Mouse (Mus musculus) CH12.LX (cell line): ENCODE results near the gene Clec2d. TPM values are rescaled to one million over a fixed set of nuclear protein-coding genes. Genes with fewer than 3 reads are reported as not detected.

Source experiments
- DNase-seq: peaks from one replicate; pipeline ENCODE4 v3.0.0-alpha.2; 2013; ENCODE audit errors: extremely low read depth
- H3K27ac ChIP-seq: 2 replicates; pipeline ENCODE4 v1.5.1; 2012; ENCODE audit warnings: low read depth, mild to moderate bottlenecking, control low read depth, moderate library complexity; ENCODE audit not compliant: insufficient read depth
- H3K27me3 ChIP-seq: replicated peaks from 2 replicates; pipeline ENCODE3; 2012; ENCODE audit warnings: inconsistent platforms
- H3K36me3 ChIP-seq, 2 experiments: replicated peaks in 1 of 2; 2 replicates each; pipeline versions ENCODE3 to v1.6.1; 2012; ENCODE audit warnings: inconsistent platforms in 1 of 2, low read length in 1 of 2, mild to moderate bottlenecking in 1 of 2, mixed read lengths in 1 of 2, moderate library complexity in 1 of 2; ENCODE audit not compliant: control insufficient read depth in 1 of 2, insufficient read depth in 1 of 2
- H3K4me1 ChIP-seq, 2 experiments: 2 replicates each; pipeline ENCODE4 v1.6.1; 2012; ENCODE audit warnings: inconsistent platforms in 1 of 2, moderate library complexity in 1 of 2; ENCODE audit not compliant: insufficient read depth in 2 of 2, control insufficient read depth in 1 of 2
- H3K4me2 ChIP-seq: 2 replicates; pipeline ENCODE4 v1.6.1; 2012; ENCODE audit warnings: low read depth, mild to moderate bottlenecking, control low read depth; ENCODE audit not compliant: poor library complexity, insufficient read depth, severe bottlenecking
- H3K4me3 ChIP-seq, 3 experiments: fragments of 150-350 bp in 1 of 3; sonication (generic) in 1 of 3; replicated peaks in 1 of 3; 2 replicates each; pipeline versions ENCODE3 to v1.5.1; 2011 to 2012; ENCODE audit warnings: low read depth in 2 of 3, low read length in 2 of 3, mild to moderate bottlenecking in 2 of 3, moderate library complexity in 2 of 3, control low read depth in 1 of 3, improper control_type of control experiment in 1 of 3, inconsistent platforms in 1 of 3, mixed read lengths in 1 of 3; ENCODE audit not compliant: poor library complexity in 1 of 3
- H3K79me2 ChIP-seq: replicated peaks from 2 replicates; pipeline ENCODE4 v1.6.1; 2012; ENCODE audit warnings: mild to moderate bottlenecking, moderate library complexity; ENCODE audit not compliant: control insufficient read depth, poor library complexity, insufficient read depth, severe bottlenecking; ENCODE audit errors: extremely low read depth
- H3K9ac ChIP-seq: 2 replicates; pipeline ENCODE4 v1.6.1; 2012; ENCODE audit warnings: low read depth, mild to moderate bottlenecking, control low read depth, moderate library complexity; ENCODE audit not compliant: insufficient read depth
- H3K9me3 ChIP-seq: replicated peaks from 2 replicates; pipeline ENCODE3; 2012; ENCODE audit warnings: low read length, inconsistent platforms, mixed read lengths
- CHD2 ChIP-seq: IDR thresholded peaks from 2 replicates; pipeline ENCODE4 v1.6.1; 2011; ENCODE audit warnings: low read length, improper control_type of control experiment
- CTCF ChIP-seq, 2 experiments: IDR thresholded peaks in 1 of 2; conservative IDR thresholded peaks in 1 of 2; 2 replicates each; pipeline ENCODE4 v1.5.1; 2011 to 2012; ENCODE audit warnings: low read depth in 2 of 2, low read length in 2 of 2, improper control_type of control experiment in 1 of 2, inconsistent platforms in 1 of 2, mild to moderate bottlenecking in 1 of 2, moderate library complexity in 1 of 2
- E2F4 ChIP-seq: IDR thresholded peaks from 2 replicates; pipeline ENCODE4 v1.6.1; 2011; ENCODE audit warnings: low read depth, low read length, improper control_type of control experiment; ENCODE audit not compliant: insufficient replicate concordance
- EP300 ChIP-seq: IDR thresholded peaks from 2 replicates; pipeline ENCODE4 v1.6.1; 2011; ENCODE audit warnings: low read length, improper control_type of control experiment
- ETS1 ChIP-seq: conservative IDR thresholded peaks from 2 replicates; pipeline ENCODE4 v1.6.1; 2012; ENCODE audit warnings: low read depth, mild to moderate bottlenecking, inconsistent platforms, low read length, improper control_type of control experiment, moderate library complexity
- GABPA ChIP-seq: IDR thresholded peaks from 2 replicates; pipeline ENCODE4 v1.6.1; 2012; ENCODE audit warnings: low read depth, low read length, improper control_type of control experiment, inconsistent platforms; ENCODE audit not compliant: insufficient replicate concordance
- HCFC1 ChIP-seq: IDR thresholded peaks from 2 replicates; pipeline ENCODE4 v1.6.1; 2012; ENCODE audit warnings: low read depth, mild to moderate bottlenecking, inconsistent platforms, low read length, improper control_type of control experiment
- IRF4 ChIP-seq: IDR thresholded peaks from 2 replicates; pipeline ENCODE4 v1.6.1; 2014; ENCODE audit warnings: low read depth, mild to moderate bottlenecking, inconsistent platforms, low read length, improper control_type of control experiment
- JUN ChIP-seq: IDR thresholded peaks from 2 replicates; pipeline ENCODE4 v1.6.1; 2011; ENCODE audit warnings: low read depth, mild to moderate bottlenecking, low read length, improper control_type of control experiment, moderate library complexity; ENCODE audit not compliant: insufficient read depth
- JUND ChIP-seq: conservative IDR thresholded peaks from 2 replicates; pipeline ENCODE4 v1.6.1; 2011; ENCODE audit warnings: low read depth, low read length, improper control_type of control experiment
- KAT2A ChIP-seq: IDR thresholded peaks from 2 replicates; pipeline ENCODE4 v1.6.1; 2012; ENCODE audit warnings: low read length, improper control_type of control experiment, inconsistent platforms; ENCODE audit not compliant: insufficient replicate concordance
- MAX ChIP-seq: IDR thresholded peaks from 2 replicates; pipeline ENCODE4 v1.6.1; 2011; ENCODE audit warnings: low read length, improper control_type of control experiment
- MEF2A ChIP-seq: IDR thresholded peaks from 2 replicates; pipeline ENCODE4 v1.6.1; 2014; ENCODE audit warnings: low read depth, mild to moderate bottlenecking, inconsistent platforms, low read length, improper control_type of control experiment, borderline replicate concordance
- MXI1 ChIP-seq: IDR thresholded peaks from 2 replicates; pipeline ENCODE4 v1.6.1; 2011; ENCODE audit warnings: mild to moderate bottlenecking, low read depth, low read length, improper control_type of control experiment
- NRF1 ChIP-seq: IDR thresholded peaks from 2 replicates; pipeline ENCODE4 v1.6.1; 2014; ENCODE audit warnings: low read depth, mild to moderate bottlenecking, inconsistent platforms, low read length, improper control_type of control experiment, moderate library complexity
- SIN3A ChIP-seq: IDR thresholded peaks from 2 replicates; pipeline ENCODE4 v1.6.1; 2012; ENCODE audit warnings: low read length, improper control_type of control experiment, inconsistent platforms
- TCF12 ChIP-seq: IDR thresholded peaks from 2 replicates; pipeline ENCODE4 v1.6.1; 2014; ENCODE audit warnings: low read depth, mild to moderate bottlenecking, inconsistent platforms, low read length, improper control_type of control experiment
- UBTF ChIP-seq: IDR thresholded peaks from 2 replicates; pipeline ENCODE4 v1.6.1; 2012; ENCODE audit warnings: low read depth, mild to moderate bottlenecking, inconsistent platforms, low read length, improper control_type of control experiment, moderate library complexity
- USF2 ChIP-seq: conservative IDR thresholded peaks from 2 replicates; pipeline ENCODE4 v1.6.1; 2011; ENCODE audit warnings: low read depth, low read length, improper control_type of control experiment
- ZC3H11A ChIP-seq: IDR thresholded peaks from 2 replicates; pipeline ENCODE4 v1.6.1; 2012; ENCODE audit warnings: low read depth, mild to moderate bottlenecking, inconsistent platforms, low read length, improper control_type of control experiment
- ZKSCAN1 ChIP-seq: IDR thresholded peaks from 2 replicates; pipeline ENCODE4 v1.6.1; 2012; ENCODE audit warnings: low read depth, inconsistent platforms, low read length, improper control_type of control experiment, borderline replicate concordance
- ZMIZ1 ChIP-seq: IDR thresholded peaks from 2 replicates; pipeline ENCODE4 v1.6.1; 2012; ENCODE audit warnings: low read depth, mild to moderate bottlenecking, inconsistent platforms, low read length, improper control_type of control experiment
- ZNF384 ChIP-seq: IDR thresholded peaks from 2 replicates; pipeline ENCODE4 v1.6.1; 2012; ENCODE audit warnings: low read depth, low read length, improper control_type of control experiment, inconsistent platforms
- dilution Hi-C: fragments of 300-500 bp; cut with MboI; formaldehyde crosslinking; loops from 2 replicates; pipeline ENCODE4 v1.14.3; 2020; ENCODE audit warnings: low sequenced_read_pairs; ENCODE audit not compliant: extremely low pct_unique_long_range_greater_than_20kb, extremely low pct_ligation_motif_present
- in situ Hi-C: fragments of 300-500 bp; cut with MboI; formaldehyde crosslinking; loops from 3 replicates; pipeline ENCODE4 v1.14.3; 2019; ENCODE audit warnings: low sequenced_read_pairs, low pct_ligation_motif_present, low pct_unique_long_range_greater_than_20kb, mixed read lengths
- polyA plus RNA-seq: library from polyadenylated mRNA; unstranded; fragments of >175 nt; gene quantifications from 2 replicates; pipeline ENCODE4 v1.2.1, GENCODE M21; 2012; ENCODE audit warnings: low read depth; ENCODE audit not compliant: insufficient read length
- total RNA-seq, 2 experiments: library from RNA; depleted of rRNA; stranded (reverse); fragments of 300-350 nt in 1 of 2; fragments of >200 nt in 1 of 2; gene quantifications; 2 replicates each; pipeline ENCODE4 v1.2.3; 2012 to 2014

The Clec2d gene
- total and polyA plus RNA-seq, 3 experiments: 5.1 to 50.7 (median 25.9) TPM

DNA sequence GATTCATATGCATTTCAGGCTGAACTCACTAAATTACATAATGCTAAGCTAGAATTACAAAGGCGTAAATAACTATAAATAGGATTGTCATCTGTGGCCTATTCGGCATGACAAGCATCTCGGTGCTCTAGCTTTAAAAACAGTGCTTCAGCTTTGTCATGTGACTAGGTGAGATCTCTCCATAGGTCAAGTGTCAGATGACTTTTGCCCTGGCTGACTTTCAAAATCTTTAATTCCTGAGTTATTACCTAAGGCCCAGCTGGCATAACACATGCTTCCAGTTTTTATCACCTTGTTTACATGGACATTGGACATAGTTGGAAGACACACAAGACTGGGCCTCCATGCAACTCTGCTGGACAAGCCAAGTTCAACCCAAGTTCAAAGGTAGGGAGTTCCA is 20.3 kb upstream of the Clec2d start:
- Histone ChIP-seq H3K79me2 (no peaks in the 10 kb centered on the region), H3K4me1 (peaks cover 2 to 8% of the 10 kb centered on the region in 2 experiments), H3K27ac (no peak overlapping the region), H3K9ac (no peak overlapping the region), H3K4me2 (no peak overlapping the region), H3K36me3 (no peaks in the 10 kb centered on the region), H3K4me3 (no peak overlapping the region), H3K27me3 (no peaks in the 10 kb centered on the region), H3K9me3 (no peaks in the 10 kb centered on the region)
- dilution Hi-C loops (no loop called here), in situ Hi-C loops (no loop called here)
- DNase-seq: no peak
- TF ChIP-seq TCF12: no peak
- TF ChIP-seq GABPA: no peak
- no peak for TF ChIP-seq E2F4
- no peak for TF ChIP-seq SIN3A
- TF ChIP-seq ZC3H11A: no peak
- TF ChIP-seq USF2: no peak
- no peak for TF ChIP-seq KAT2A
- TF ChIP-seq MAX: no peak

DNA sequence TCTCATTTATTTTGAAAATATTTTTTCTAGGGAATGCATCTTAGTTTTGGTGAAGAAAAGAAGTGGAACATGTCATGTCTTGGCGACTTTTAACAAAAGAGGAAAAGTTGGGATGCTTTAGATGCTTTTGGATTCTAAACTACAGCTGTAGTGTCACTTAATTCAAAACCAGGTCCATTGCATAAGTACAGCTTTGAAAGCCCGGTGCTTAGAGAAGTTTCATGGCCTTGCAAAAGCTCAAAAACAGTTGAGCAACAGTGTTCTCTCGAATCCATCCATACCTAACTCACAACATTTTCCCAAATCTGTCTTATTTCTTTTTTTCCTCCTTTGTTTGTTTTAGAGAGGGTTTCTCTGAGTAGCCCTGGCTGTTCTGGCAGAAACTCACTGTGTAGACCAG is 19.3 kb upstream of the Clec2d start:
- Histone ChIP-seq H3K27me3 (no peaks in the 10 kb centered on the region), H3K79me2 (no peaks in the 10 kb centered on the region), H3K36me3 (no peaks in the 10 kb centered on the region), H3K9ac (no peak overlapping the region), H3K9me3 (no peaks in the 10 kb centered on the region), H3K4me3 (no peak overlapping the region), H3K27ac (no peak overlapping the region), H3K4me2 (no peak overlapping the region)
- DNase-seq: no peak
- dilution Hi-C loops: no loop called here
- TF ChIP-seq JUN: no peak
- no peak for TF ChIP-seq MEF2A
- TF ChIP-seq MXI1: no peak
- TF ChIP-seq ZNF384: no peak
- TF ChIP-seq EP300: no peak
- no peak for TF ChIP-seq TCF12
- TF ChIP-seq HCFC1: no peak
- TF ChIP-seq, all 38 proteins: peak for 0
- peaks cover 2 to 3% of the 10 kb centered on the region in 2 experiments; a peak in 3 of 4 replicates for H3K4me1 ChIP-seq
- in situ Hi-C loops: no loop called here

DNA sequence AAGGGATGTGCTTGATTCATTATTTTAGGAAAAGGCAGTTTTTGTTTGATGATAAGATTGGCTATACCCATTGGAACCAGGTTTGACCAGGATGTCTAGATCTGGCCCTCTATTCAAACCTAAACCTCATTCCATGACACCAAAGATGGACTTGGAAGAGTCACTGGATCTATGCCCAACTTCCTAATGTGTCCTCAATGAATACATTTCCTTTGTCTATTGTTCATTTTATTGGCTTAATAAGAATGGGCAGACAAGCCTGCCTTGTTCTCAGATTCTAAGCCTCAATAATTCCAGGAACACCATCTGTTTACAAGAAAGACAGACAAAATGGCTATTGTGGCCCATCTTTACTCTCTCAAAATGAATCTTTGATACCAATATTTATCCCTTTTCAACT is 18.5 kb upstream of the Clec2d start:
- no peak overlapping the region for H3K9ac ChIP-seq
- in situ Hi-C loops: no loop called here
- no peaks in the 10 kb centered on the region for H3K9me3 ChIP-seq
- no peak overlapping the region for H3K4me3 ChIP-seq
- no peak for DNase-seq
- no peaks in the 10 kb centered on the region for H3K27me3 ChIP-seq
- no peaks in the 10 kb centered on the region for H3K36me3 ChIP-seq
- no peak overlapping the region for H3K27ac ChIP-seq
- H3K79me2 ChIP-seq: no peaks in the 10 kb centered on the region
- no peaks in the 10 kb centered on the region; a peak in 1 of 4 replicates for H3K4me1 ChIP-seq
- no peak overlapping the region for H3K4me2 ChIP-seq
- dilution Hi-C loops: no loop called here
- TF ChIP-seq IRF4 (no peak), ZKSCAN1 (no peak), CTCF (conservative IDR thresholded peaks at IDR 0.05 in 1 of 2, IDR thresholded peaks at IDR 0.05 in 1 of 2; ENCODE audit: low read depth in 2 of 2, low read length in 2 of 2) (no peak), HCFC1 (no peak), MXI1 (no peak), KAT2A (no peak), E2F4 (no peak), GABPA (no peak), JUND (no peak), ZMIZ1 (no peak), ETS1 (no peak), CHD2 (no peak), SIN3A (no peak), UBTF (no peak), USF2 (no peak), NRF1 (no peak)
- TF ChIP-seq, all 38 proteins: peak for 0
